Mouse (Mus musculus) activated CD4-positive, CD25-positive, alpha-beta regulatory T cell (primary cell): Measurements from ENCODE around the gene Olfr38. TPM values are rescaled to one million over a fixed set of nuclear protein-coding genes. Genes with fewer than 3 reads are reported as not detected.

Experiments used
- polyA plus RNA-seq, 2 experiments: library from polyadenylated mRNA; unstranded; fragments of 100-300 nt; shearing (Covaris generic); gene quantifications; one replicate each; pipeline ENCODE4 v1.2.1; 2017

The Olfr38 gene
- polyA plus RNA-seq = not detected

GRCm38 (mm10) chr6:42756104-42756503 lies at the start of gene Olfr38:
Olfr38 (plus strand) TSS chr6:42756404.

GRCm38 (mm10) chr6:42709291-42710211 lies 46.7 kb upstream of the Olfr38 start, which contains the start of gene Tcaf1:
Tcaf1 (minus strand) TSS chr6:42710088.

GRCm38 (mm10) chr6:42739071-42739470 lies 17.1 kb upstream of the Olfr38 start, which contains the start of gene Olfr453:
Olfr453 (plus strand) TSS chr6:42739371.

GRCm38 (mm10) chr6:42784793-42785192 lies 28.6 kb downstream of the Olfr38 start, which contains the start of gene Olfr452:
Olfr452 (plus strand) TSS chr6:42785093.

GRCm38 (mm10) chr6:42811639-42812038 lies 55.4 kb downstream of the Olfr38 start, which contains the start of gene Olfr450:
Olfr450 (plus strand) TSS chr6:42811939.

Other genes starting within 250 kb of the Olfr38 start
- under 1 TPM in 1 of 2 experiments, not detected in 1; 0.28 TPM for gene Olfr455, start 208.8 kb upstream of the Olfr38 start, polyA plus RNA-seq
- not detected for gene Tcaf3, start 158.7 kb upstream of the Olfr38 start, polyA plus RNA-seq
- gene Tcaf2, start 111.2 kb upstream of the Olfr38 start, polyA plus RNA-seq = under 1 TPM in 1 of 2 experiments, not detected in 1; 0.32 TPM
- under 1 TPM in 1 of 2 experiments, not detected in 1; 0.28 TPM for gene Tcaf1, start 46.3 kb upstream of the Olfr38 start, polyA plus RNA-seq
- gene Olfr453, start 17.0 kb upstream of the Olfr38 start, polyA plus RNA-seq = not detected
- gene Olfr452, start 28.7 kb downstream of the Olfr38 start, polyA plus RNA-seq = not detected
- gene Olfr450, start 55.5 kb downstream of the Olfr38 start, polyA plus RNA-seq = not detected
- under 1 TPM in 1 of 2 experiments, not detected in 1; 0.31 TPM for gene Olfr449, start 78.0 kb downstream of the Olfr38 start, polyA plus RNA-seq
- not detected for gene Olfr448, start 134.0 kb downstream of the Olfr38 start, polyA plus RNA-seq
- not detected for gene Olfr447, start 152.5 kb downstream of the Olfr38 start, polyA plus RNA-seq
- gene Olfr446, start 165.0 kb downstream of the Olfr38 start, polyA plus RNA-seq = under 1 TPM; 0.04 to 0.06 TPM
- gene Olfr444, start 192.7 kb downstream of the Olfr38 start, polyA plus RNA-seq = not detected